Mouse (Mus musculus) left cerebral cortex, postnatal 25 days (tissue): ENCODE results near the gene Il23a. TPM values are rescaled to one million over a fixed set of nuclear protein-coding genes. Genes with fewer than 3 reads are reported as not detected.

ENCODE experiments used
- total RNA-seq, 2 experiments: library from RNA; stranded (reverse); gene quantifications; 2 replicates each; pipeline ENCODE4 v1.2.3; 2021

Il23a gene
- total RNA-seq, 2 experiments from 2014 or later = 0.64 to 0.69 TPM

Other genes with a start within 250 kb of the Il23a start
- gene Ptges3, start 239.8 kb downstream of the Il23a start, total RNA-seq = 100 to 1,000 TPM; 127 to 132 TPM
- 1,000 to 10,000 TPM; 1,709 to 1,721 TPM for gene Atp5b, start 215.5 kb downstream of the Il23a start, total RNA-seq
- 10 to 100 TPM; 34.3 to 38.4 TPM for gene Baz2a, start 207.2 kb downstream of the Il23a start, total RNA-seq
- gene Rbms2, start 118.5 kb downstream of the Il23a start, total RNA-seq = 10 to 100 TPM; 11.3 to 13.5 TPM
- gene Gls2, start 104.3 kb downstream of the Il23a start, total RNA-seq = 10 to 100 TPM; 29.4 to 32.9 TPM
- 10 to 100 TPM; 10.1 to 10.7 TPM for gene Spryd4, start 86.9 kb downstream of the Il23a start, total RNA-seq
- not detected for gene Mip, start 72.9 kb downstream of the Il23a start, total RNA-seq
- 1 to 10 TPM; 6.8 to 8.3 TPM for gene Timeless, start 66.7 kb downstream of the Il23a start, total RNA-seq
- gene Apon, start 44.7 kb downstream of the Il23a start, total RNA-seq = not detected
- gene Apof, start 30.1 kb downstream of the Il23a start, total RNA-seq = not detected
- 10 to 100 TPM; 27.1 to 29.6 TPM for gene Stat2, start 28.2 kb downstream of the Il23a start, total RNA-seq
- 10 to 100 TPM; 14.3 to 15.4 TPM for gene Pan2, start 4.6 kb upstream of the Il23a start, total RNA-seq
- gene Cnpy2, start 23.7 kb upstream of the Il23a start, total RNA-seq = 10 to 100 TPM; 64.7 to 70.5 TPM
- 100 to 1,000 TPM; 227 to 229 TPM for gene Cs, start 39.0 kb upstream of the Il23a start, total RNA-seq
- gene Coq10a, start 70.2 kb upstream of the Il23a start, total RNA-seq = 10 to 100 TPM; 60.4 to 63.8 TPM
- 10 to 100 TPM; 65.1 to 68.9 TPM for gene Ankrd52, start 78.4 kb upstream of the Il23a start, total RNA-seq
- gene Slc39a5, start 102.5 kb upstream of the Il23a start, total RNA-seq = under 1 TPM; 0.30 to 0.32 TPM
- 10 to 100 TPM; 87.8 to 89.7 TPM for gene Nabp2, start 112.7 kb upstream of the Il23a start, total RNA-seq
- 10 to 100 TPM; 76.7 to 78.6 TPM for gene Rnf41, start 112.9 kb upstream of the Il23a start, total RNA-seq
- gene Smarcc2, start 160.5 kb upstream of the Il23a start, total RNA-seq = 100 to 1,000 TPM; 228 to 232 TPM
- 100 to 1,000 TPM; 616 to 641 TPM for gene Myl6, start 195.4 kb upstream of the Il23a start, total RNA-seq
- gene Myl6b, start 199.9 kb upstream of the Il23a start, total RNA-seq = 10 to 100 TPM; 22.9 to 24.0 TPM
- 1 to 10 TPM; 7.9 to 8.0 TPM for gene Esyt1, start 227.1 kb upstream of the Il23a start, total RNA-seq
- gene Zc3h10, start 249.0 kb upstream of the Il23a start, total RNA-seq = 10 to 100 TPM; 13.2 to 13.5 TPM